Mouse (Mus musculus) forebrain, embryonic 11.5 days (tissue): ENCODE measurements around the gene Sgms1. TPM values are rescaled to one million over a fixed set of nuclear protein-coding genes. Genes with fewer than 3 reads are reported as not detected.

ENCODE experiments used
- ATAC-seq: fragments of 200-750 bp; cut with Nextera tagmentation; replicated peaks from 2 replicates; pipeline ENCODE4 v1.8.0; 2017; ENCODE audit warnings: moderate TSS enrichment; ENCODE audit not compliant: low FRiP score
- DNase-seq: peaks from one replicate; pipeline ENCODE4 v3.0.0-alpha.2; 2017; ENCODE audit warnings: low spot score
- H3K27ac ChIP-seq: fragments of 300-500 bp; sonication (generic); 2 replicates; pipeline ENCODE4 v1.5.1; 2014; ENCODE audit warnings: low read depth, low read length
- H3K27me3 ChIP-seq: fragments of 300-500 bp; sonication (generic); 2 replicates; pipeline ENCODE4 v1.6.1; 2014; ENCODE audit warnings: mild to moderate bottlenecking, low read length, mixed read lengths; ENCODE audit not compliant: control insufficient read depth, insufficient read depth
- H3K36me3 ChIP-seq: fragments of 300-500 bp; sonication (generic); 2 replicates; pipeline ENCODE4 v1.6.1; 2014; ENCODE audit warnings: mild to moderate bottlenecking, low read length, moderate library complexity, mixed read lengths; ENCODE audit not compliant: control insufficient read depth, insufficient read depth
- H3K4me1 ChIP-seq: fragments of 300-500 bp; sonication (generic); replicated peaks from 2 replicates; pipeline ENCODE4 v1.6.1; 2014; ENCODE audit warnings: low read length, mixed read lengths; ENCODE audit not compliant: control insufficient read depth, insufficient read depth
- H3K4me2 ChIP-seq: fragments of 300-500 bp; sonication (generic); 2 replicates; pipeline ENCODE4 v1.6.1; 2014; ENCODE audit warnings: low read depth, mild to moderate bottlenecking, low read length, moderate library complexity, mixed read lengths; ENCODE audit not compliant: severe bottlenecking
- H3K4me3 ChIP-seq: fragments of 300-500 bp; sonication (generic); 2 replicates; pipeline ENCODE4 v1.5.1; 2014; ENCODE audit warnings: low read depth, low read length
- H3K9ac ChIP-seq: fragments of 300-500 bp; sonication (generic); 2 replicates; pipeline ENCODE4 v1.6.1; 2014; ENCODE audit warnings: low read length
- H3K9me3 ChIP-seq: fragments of 300-500 bp; sonication (generic); 2 replicates; pipeline ENCODE4 v1.6.1; 2016; ENCODE audit warnings: low read length, mixed read lengths; ENCODE audit not compliant: control insufficient read depth
- WGBS: fragments of 180-500 bp; shearing (Covaris S2); extraction: QIAGEN DNeasy Blood & Tissue Kit; methylation state at CpG from one replicate; pipeline ENCODE4 v1.1.7; 2014; 5-methylcytosine and 5-hydroxymethylcytosine counted together
- polyA plus RNA-seq: library from polyadenylated mRNA; unstranded; fragments of >200 nt; fragmentation: Nextera tagmentation; extraction: Ambion mirVana; gene quantifications from 2 replicates; pipeline ENCODE4 v1.2.1, GENCODE M21; 2014

Sgms1 gene
- polyA plus RNA-seq, 1 experiment from 2014 or later, result 17.8 TPM

GRCm38 (mm10) chr19:32266385-32267252 is 122.9 kb downstream of the Sgms1 start:
- Histone ChIP-seq H3K9ac (no peak overlapping the region), H3K27me3 (no peaks in the 10 kb centered on the region), H3K27ac (no peak overlapping the region), H3K36me3 (no peaks in the 10 kb centered on the region), H3K4me2 (no peak overlapping the region), H3K4me3 (no peak overlapping the region), H3K9me3 (no peaks in the 10 kb centered on the region), H3K4me1 (no peaks in the 10 kb centered on the region)
- ATAC-seq (no peak), DNase-seq (no peak)
- 82% methylated on average over 9 of the region's 9 CpGs for WGBS

- no peak overlapping the region for H3K4me2 ChIP-seq
- DNase-seq (no peak), ATAC-seq (no peak)
- H3K4me3 ChIP-seq, result no peak overlapping the region
- no peak overlapping the region for H3K27ac ChIP-seq
- no peaks in the 10 kb centered on the region for H3K9me3 ChIP-seq
- H3K9ac ChIP-seq, result no peak overlapping the region
- no peaks in the 10 kb centered on the region for H3K36me3 ChIP-seq
- H3K27me3 ChIP-seq, result no peaks in the 10 kb centered on the region
- 81% methylated on average over 1 of the region's 1 CpGs for WGBS
- H3K4me1 ChIP-seq, result no peaks in the 10 kb centered on the region
Measured at GRCm38 (mm10) chr19:32263753-32264152, 125.8 kb downstream of the Sgms1 start.

- H3K27ac ChIP-seq, result no peak overlapping the region
- H3K4me3 ChIP-seq, result no peak overlapping the region
- no peak for ATAC-seq
- H3K4me2 ChIP-seq, result no peak overlapping the region
- no peaks in the 10 kb centered on the region for H3K4me1 ChIP-seq
- no peaks in the 10 kb centered on the region for H3K36me3 ChIP-seq
- no peak overlapping the region for H3K9ac ChIP-seq
- no peak for DNase-seq
- H3K9me3 ChIP-seq, result no peaks in the 10 kb centered on the region
- H3K27me3 ChIP-seq, result no peaks in the 10 kb centered on the region
- 94% methylated on average over 10 of the region's 10 CpGs for WGBS
Measured at GRCm38 (mm10) chr19:32262805-32263572, 126.5 kb downstream of the Sgms1 start.

- no peaks in the 10 kb centered on the region for H3K9me3 ChIP-seq
Measured at GRCm38 (mm10) chr19:32260869-32261688, 128.4 kb downstream of the Sgms1 start.

GRCm38 (mm10) chr19:32259830-32260229 is 129.7 kb downstream of the Sgms1 start:
- Histone ChIP-seq H3K27ac (no peak overlapping the region), H3K9me3 (no peaks in the 10 kb centered on the region), H3K4me1 (peaks cover 5% of the 10 kb centered on the region; the same call in 1 of the 2 replicates), H3K27me3 (no peaks in the 10 kb centered on the region), H3K36me3 (no peaks in the 10 kb centered on the region), H3K4me3 (no peak overlapping the region), H3K4me2 (no peak overlapping the region), H3K9ac (no peak overlapping the region)
- DNase-seq (no peak), ATAC-seq (no peak)
- 89% methylated on average over 2 of the region's 2 CpGs for WGBS

More at GRCm38 (mm10) chr19:32260869-32261688, 128.4 kb downstream of the Sgms1 start:
- ATAC-seq, result no peak
- Histone ChIP-seq H3K27me3 (no peaks in the 10 kb centered on the region), H3K4me3 (no peak overlapping the region), H3K27ac (no peak overlapping the region), H3K4me2 (no peak overlapping the region), H3K9ac (no peak overlapping the region), H3K4me1 (no peaks in the 10 kb centered on the region), H3K36me3 (no peaks in the 10 kb centered on the region)
- DNase-seq, result no peak
- WGBS, result 56% methylated on average over 8 of the region's 8 CpGs

- H3K27me3 ChIP-seq, result no peaks in the 10 kb centered on the region
- no peak overlapping the region for H3K27ac ChIP-seq
- no peak for ATAC-seq
- H3K9ac ChIP-seq, result no peak overlapping the region
- H3K4me2 ChIP-seq, result no peak overlapping the region
- no peak for DNase-seq
- H3K4me3 ChIP-seq, result no peak overlapping the region
- no peaks in the 10 kb centered on the region for H3K36me3 ChIP-seq
- 91% methylated on average over 4 of the region's 4 CpGs for WGBS
- peaks cover 7% of the 10 kb centered on the region; the same call in 1 of the 2 replicates for H3K4me1 ChIP-seq
- H3K9me3 ChIP-seq, result no peaks in the 10 kb centered on the region
Measured at GRCm38 (mm10) chr19:32259048-32259447, 130.5 kb downstream of the Sgms1 start.

- H3K4me1 ChIP-seq, result peaks cover 7% of the 10 kb centered on the region; the same call in 1 of the 2 replicates
- no peak for DNase-seq
- H3K9me3 ChIP-seq, result no peaks in the 10 kb centered on the region
- H3K4me2 ChIP-seq, result no peak overlapping the region
- H3K36me3 ChIP-seq, result no peaks in the 10 kb centered on the region
- H3K9ac ChIP-seq, result no peak overlapping the region
- no peak overlapping the region for H3K27ac ChIP-seq
- no peaks in the 10 kb centered on the region for H3K27me3 ChIP-seq
- 80% methylated on average over 5 of the region's 5 CpGs for WGBS
- ATAC-seq, result no peak
- no peak overlapping the region for H3K4me3 ChIP-seq
Measured at GRCm38 (mm10) chr19:32258146-32258545, 131.4 kb downstream of the Sgms1 start.

- ATAC-seq, result no peak
- no peak overlapping the region for H3K9ac ChIP-seq
- no peaks in the 10 kb centered on the region for H3K9me3 ChIP-seq
- no peaks in the 10 kb centered on the region for H3K36me3 ChIP-seq
- H3K4me2 ChIP-seq, result no peak overlapping the region
- no peak overlapping the region for H3K4me3 ChIP-seq
- no peak overlapping the region for H3K27ac ChIP-seq
- no peak for DNase-seq
- peaks cover 7% of the 10 kb centered on the region; the same call in 1 of the 2 replicates for H3K4me1 ChIP-seq
- no peaks in the 10 kb centered on the region for H3K27me3 ChIP-seq
- 95% methylated on average over 3 of the region's 3 CpGs for WGBS
Measured at GRCm38 (mm10) chr19:32257616-32258015, 131.9 kb downstream of the Sgms1 start.
